Mouse (Mus musculus) liver, embryonic 16.5 days (tissue): Measurements from ENCODE around the gene Rnf215. TPM values are rescaled to one million over a fixed set of nuclear protein-coding genes. Genes with fewer than 3 reads are reported as not detected.

Experiments
- ATAC-seq: fragments of 200-750 bp; cut with Nextera tagmentation; 2 replicates; pipeline ENCODE4 v1.8.0; 2017; ENCODE audit warnings: low read depth, mild to moderate bottlenecking, moderate number of reproducible peaks, moderate library complexity
- H3K27ac ChIP-seq: fragments of 300-500 bp; sonication (generic); 2 replicates; pipeline ENCODE4 v1.5.1; 2014; ENCODE audit warnings: mild to moderate bottlenecking, low read length
- H3K27me3 ChIP-seq: fragments of 300-500 bp; sonication (generic); 2 replicates; pipeline ENCODE4 v1.6.1; 2014; ENCODE audit warnings: low read depth, low read length, mixed read lengths; ENCODE audit not compliant: control insufficient read depth, insufficient read depth
- H3K36me3 ChIP-seq: fragments of 300-500 bp; sonication (generic); 2 replicates; pipeline ENCODE4 v1.6.1; 2014; ENCODE audit warnings: mild to moderate bottlenecking; ENCODE audit not compliant: control insufficient read depth, insufficient read depth
- H3K4me1 ChIP-seq: fragments of 300-500 bp; sonication (generic); 2 replicates; pipeline ENCODE4 v1.6.1; 2014; ENCODE audit warnings: low read depth, low read length, mixed read lengths; ENCODE audit not compliant: control insufficient read depth
- H3K4me2 ChIP-seq: fragments of 300-500 bp; sonication (generic); 2 replicates; pipeline ENCODE4 v1.6.1; 2014; ENCODE audit warnings: low read depth, low read length, mixed read lengths
- H3K4me3 ChIP-seq: fragments of 300-500 bp; sonication (generic); 2 replicates; pipeline ENCODE4 v1.5.1; 2014; ENCODE audit warnings: low read depth, mild to moderate bottlenecking, low read length
- H3K9ac ChIP-seq: fragments of 300-500 bp; sonication (generic); 2 replicates; pipeline ENCODE4 v1.6.1; 2014; ENCODE audit warnings: low read depth, low read length
- H3K9me3 ChIP-seq: fragments of 300-500 bp; sonication (generic); replicated peaks from 2 replicates; pipeline ENCODE4 v1.6.1; 2016; ENCODE audit warnings: low read length; ENCODE audit not compliant: control insufficient read depth
- WGBS: fragments of 180-500 bp; shearing (Covaris S2); extraction: QIAGEN DNeasy Blood & Tissue Kit; methylation state at CpG from one replicate; pipeline ENCODE4 v1.1.7; 2014; ENCODE audit not compliant: insufficient replicate concordance; 5-methylcytosine and 5-hydroxymethylcytosine counted together
- polyA plus RNA-seq: library from polyadenylated mRNA; unstranded; fragments of >200 nt; fragmentation: Nextera tagmentation; extraction: Ambion mirVana; gene quantifications from 2 replicates; pipeline ENCODE4 v1.2.1, GENCODE M21; 2015

Gene Rnf215
- polyA plus RNA-seq = 4.6 and 5.0 TPM in 2 replicates

DNA sequence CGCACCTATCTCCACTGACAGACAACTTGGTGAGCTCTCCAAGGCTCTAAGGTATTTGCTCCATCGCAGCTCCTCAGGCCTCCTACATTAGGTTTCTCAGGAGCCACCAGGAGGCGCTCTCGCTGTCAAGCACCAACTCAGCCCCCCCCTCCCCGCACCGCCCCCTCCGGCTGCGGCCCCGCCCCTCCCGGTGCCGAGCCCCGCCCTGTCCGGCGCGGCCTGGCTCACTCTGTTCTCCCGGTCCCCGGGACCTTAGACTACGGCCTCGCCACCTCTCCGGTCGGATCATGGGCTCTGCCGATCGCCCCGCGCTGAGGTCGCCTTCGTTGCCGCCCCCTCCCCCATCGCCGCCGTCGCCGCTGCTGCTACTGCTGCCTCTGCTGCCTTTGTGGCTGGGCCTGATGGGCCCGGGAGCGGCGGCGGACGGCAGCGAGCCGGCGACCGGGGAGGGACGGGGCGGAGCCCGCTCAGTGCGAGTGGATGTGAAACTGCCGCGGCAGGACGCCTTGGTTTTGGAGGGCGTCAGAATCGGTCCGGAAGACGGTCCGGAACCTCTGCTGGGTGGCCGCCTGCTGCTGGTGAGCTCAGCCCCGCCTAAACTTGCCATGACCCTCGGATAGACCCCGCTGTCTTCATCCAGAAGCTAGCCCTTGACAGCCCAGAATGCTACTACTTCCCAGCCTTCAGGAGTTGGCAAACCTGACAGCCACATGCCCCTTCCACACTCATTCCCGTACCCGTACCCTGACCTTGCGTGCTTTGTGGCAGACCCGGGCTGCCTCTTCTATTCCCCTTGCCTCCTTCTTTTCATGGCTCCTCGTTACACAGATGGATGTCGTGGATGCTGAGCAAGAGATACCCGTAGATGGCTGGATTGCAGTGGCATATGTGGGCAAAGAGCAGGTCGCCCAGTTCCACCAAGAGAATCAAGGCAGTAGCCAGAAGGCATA is at the start of gene Rnf215:
Gene Rnf215 (plus strand): TSS at position 217 of the 950 bp plus-strand sequence.
- peak; percentile 96 for ATAC-seq
- 3% methylated on average over 65 of the region's 66 CpGs for WGBS
- peak within 1 kb of the TSS; percentile 92 for H3K4me2 ChIP-seq

DNA sequence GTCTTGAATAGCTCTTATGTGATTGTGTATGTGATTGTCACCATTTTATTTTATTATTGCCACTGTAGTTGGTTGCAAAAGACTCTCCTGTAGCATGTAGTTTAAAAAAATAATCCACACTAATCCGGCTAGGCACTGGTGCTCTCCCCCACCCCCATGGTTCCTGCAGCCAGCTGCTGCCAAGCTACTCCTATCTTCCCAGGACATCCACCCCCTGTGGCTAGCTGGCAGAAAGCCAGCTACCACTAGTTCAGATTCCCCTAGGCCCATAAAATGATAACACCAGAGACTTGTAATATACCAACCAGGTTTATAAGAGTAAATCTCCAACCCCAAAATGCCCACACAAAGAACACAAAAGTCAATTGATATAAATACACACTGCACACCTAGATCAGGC is 48.8 kb upstream of the Rnf215 start:
- no peak overlapping the region for H3K4me3 ChIP-seq
- no peak overlapping the region for H3K27ac ChIP-seq
- no peak for ATAC-seq
- no peak overlapping the region for H3K9ac ChIP-seq
- WGBS = 30% methylated on average over 1 of the region's 1 CpGs
- H3K4me1 ChIP-seq = no peaks in the 10 kb centered on the region
- peaks cover 5% of the 10 kb centered on the region for H3K36me3 ChIP-seq
- peaks cover 4% of the 10 kb centered on the region for H3K9me3 ChIP-seq
- H3K27me3 ChIP-seq = no peaks in the 10 kb centered on the region
- no peak overlapping the region for H3K4me2 ChIP-seq

More for the DNA sequence above, at the start of gene Rnf215:
- no peaks in the 10 kb centered on the region for H3K27me3 ChIP-seq
- H3K36me3 ChIP-seq = no peaks in the 10 kb centered on the region
- no peaks in the 10 kb centered on the region for H3K9me3 ChIP-seq
- peak within 1 kb of the TSS; percentile 82 for H3K27ac ChIP-seq
- peak within 1 kb of the TSS; percentile 89 for H3K4me3 ChIP-seq
- H3K9ac ChIP-seq = peak within 1 kb of the TSS; percentile 92
- peaks cover 11% of the 10 kb centered on the region for H3K4me1 ChIP-seq

DNA sequence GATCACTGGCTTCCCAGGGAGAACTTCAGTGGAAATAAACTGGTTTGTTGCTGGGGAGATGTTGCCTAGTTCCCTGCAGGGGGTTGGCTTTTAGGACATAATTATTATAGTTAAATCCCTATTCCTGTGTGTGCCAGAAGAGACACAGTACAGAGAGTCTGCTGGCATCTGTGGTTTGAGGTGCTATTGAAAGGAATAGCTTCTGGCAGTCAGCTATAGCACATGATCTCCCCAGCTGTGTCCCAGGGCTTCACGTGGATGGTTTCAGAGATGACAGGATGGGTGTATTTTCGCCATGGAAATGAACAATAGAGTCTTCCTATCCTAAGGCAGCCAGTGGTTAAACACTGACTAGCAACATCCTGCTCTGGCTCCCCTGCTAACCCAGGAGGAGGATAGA is 47.7 kb upstream of the Rnf215 start:
- no peak for ATAC-seq
- Histone ChIP-seq H3K9ac (no peak overlapping the region), H3K27ac (no peak overlapping the region), H3K36me3 (peaks cover 15% of the 10 kb centered on the region), H3K4me2 (no peak overlapping the region), H3K4me3 (no peak overlapping the region), H3K27me3 (no peaks in the 10 kb centered on the region), H3K9me3 (peaks cover 4% of the 10 kb centered on the region), H3K4me1 (no peaks in the 10 kb centered on the region)
- WGBS = 48% methylated on average over 2 of the region's 2 CpGs

DNA sequence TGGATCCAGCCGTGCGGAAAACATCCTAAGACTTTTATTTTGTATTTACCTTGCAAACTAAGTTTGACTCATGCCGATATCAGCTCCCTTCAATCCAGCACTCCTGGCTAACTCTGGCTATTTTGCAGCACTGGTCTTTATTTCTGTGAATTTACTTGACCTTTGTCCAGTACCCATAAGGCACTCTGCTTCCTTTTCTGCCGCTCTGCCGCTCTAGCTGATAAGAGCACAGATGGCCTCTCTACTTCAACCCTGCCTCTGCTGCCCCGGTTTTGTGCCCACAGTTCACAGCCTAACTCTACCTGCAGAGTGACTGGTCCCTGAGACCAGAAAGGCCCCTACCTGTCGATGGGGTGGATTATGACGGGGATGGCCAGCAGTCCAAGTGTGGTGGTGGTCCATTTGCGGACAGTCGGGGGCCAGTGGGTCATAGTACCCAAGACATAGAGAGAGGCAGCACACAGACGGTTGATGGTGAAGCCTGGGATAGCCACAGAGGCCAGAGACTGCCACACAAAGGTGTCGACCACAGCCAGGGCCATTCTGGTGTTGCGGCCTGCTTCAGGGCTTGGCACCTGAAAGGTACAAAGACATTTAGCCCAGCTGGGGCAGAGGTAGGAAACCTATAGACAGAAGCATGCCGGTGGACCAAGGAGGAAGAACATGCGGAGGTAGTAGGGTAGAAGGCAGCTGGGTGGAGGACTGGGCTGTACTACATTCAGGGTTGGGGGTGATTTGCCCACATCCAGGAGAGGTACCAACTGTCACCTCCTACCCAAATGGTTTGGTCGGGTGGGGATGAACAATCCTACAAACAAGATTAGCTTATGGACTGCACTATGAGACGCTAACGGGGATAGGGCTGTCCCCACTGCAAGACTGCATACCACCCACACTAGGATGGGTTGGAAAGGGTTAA is 41.3 kb upstream of the Rnf215 start:
- H3K4me1 ChIP-seq = peaks cover 32% of the 10 kb centered on the region
- H3K27me3 ChIP-seq = no peaks in the 10 kb centered on the region
- ATAC-seq = no peak
- H3K36me3 ChIP-seq = peaks cover 23% of the 10 kb centered on the region
- peak overlapping the region; percentile 72 for H3K4me3 ChIP-seq
- H3K27ac ChIP-seq = peak overlapping the region; percentile 20
- H3K4me2 ChIP-seq = peak overlapping the region; percentile 86
- WGBS = 64% methylated on average over 18 of the region's 18 CpGs
- peak overlapping the region; percentile 76 for H3K9ac ChIP-seq
- peaks cover 4% of the 10 kb centered on the region for H3K9me3 ChIP-seq

DNA sequence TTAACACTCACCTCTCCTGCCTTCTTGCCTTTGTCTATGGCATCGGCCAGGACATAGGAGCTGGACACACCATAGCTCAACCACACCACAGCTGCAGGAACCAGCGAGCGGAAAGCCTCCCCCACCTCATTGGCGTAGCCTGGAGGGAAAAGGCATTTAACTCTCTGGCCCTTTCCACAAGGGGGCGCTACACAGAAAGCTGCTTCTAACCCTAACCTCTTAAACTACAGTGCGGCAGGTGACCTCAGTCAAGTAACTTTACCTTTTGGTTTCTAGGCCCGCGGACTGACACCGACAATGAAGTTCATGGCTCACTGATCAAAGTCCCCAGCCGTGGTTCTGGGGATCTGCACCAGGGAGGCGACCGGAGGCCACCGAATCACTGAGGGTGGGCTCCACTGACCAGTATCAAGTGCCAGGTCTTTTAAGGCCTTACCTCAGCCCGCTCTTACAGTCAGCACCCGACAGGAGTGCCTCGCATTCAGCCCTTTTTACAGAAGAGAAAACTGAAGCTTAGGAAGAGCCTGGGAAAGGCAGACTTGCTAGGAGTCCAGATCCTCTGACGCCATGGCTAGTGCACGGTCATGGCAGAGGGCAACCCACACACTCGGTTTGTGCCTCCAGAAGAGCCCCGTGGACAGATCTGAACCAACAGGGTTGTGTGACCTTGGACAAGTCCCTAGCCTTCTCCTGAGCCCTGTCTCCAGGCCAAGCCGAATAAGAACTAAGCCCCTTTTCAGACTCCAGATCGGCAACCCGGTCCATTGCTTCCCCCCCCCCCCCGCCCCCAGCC is 40.4 kb upstream of the Rnf215 start:
- no peaks in the 10 kb centered on the region for H3K27me3 ChIP-seq
- H3K9me3 ChIP-seq = peaks cover 4% of the 10 kb centered on the region
- 2% methylated on average over 22 of the region's 24 CpGs for WGBS
- ATAC-seq = no peak
- peak overlapping the region; percentile 72 for H3K4me3 ChIP-seq
- peak overlapping the region; percentile 86 for H3K4me2 ChIP-seq
- peak overlapping the region; percentile 76 for H3K9ac ChIP-seq
- peaks cover 32% of the 10 kb centered on the region for H3K4me1 ChIP-seq
- H3K36me3 ChIP-seq = peaks cover 23% of the 10 kb centered on the region
- peak overlapping the region; percentile 81 for H3K27ac ChIP-seq

DNA sequence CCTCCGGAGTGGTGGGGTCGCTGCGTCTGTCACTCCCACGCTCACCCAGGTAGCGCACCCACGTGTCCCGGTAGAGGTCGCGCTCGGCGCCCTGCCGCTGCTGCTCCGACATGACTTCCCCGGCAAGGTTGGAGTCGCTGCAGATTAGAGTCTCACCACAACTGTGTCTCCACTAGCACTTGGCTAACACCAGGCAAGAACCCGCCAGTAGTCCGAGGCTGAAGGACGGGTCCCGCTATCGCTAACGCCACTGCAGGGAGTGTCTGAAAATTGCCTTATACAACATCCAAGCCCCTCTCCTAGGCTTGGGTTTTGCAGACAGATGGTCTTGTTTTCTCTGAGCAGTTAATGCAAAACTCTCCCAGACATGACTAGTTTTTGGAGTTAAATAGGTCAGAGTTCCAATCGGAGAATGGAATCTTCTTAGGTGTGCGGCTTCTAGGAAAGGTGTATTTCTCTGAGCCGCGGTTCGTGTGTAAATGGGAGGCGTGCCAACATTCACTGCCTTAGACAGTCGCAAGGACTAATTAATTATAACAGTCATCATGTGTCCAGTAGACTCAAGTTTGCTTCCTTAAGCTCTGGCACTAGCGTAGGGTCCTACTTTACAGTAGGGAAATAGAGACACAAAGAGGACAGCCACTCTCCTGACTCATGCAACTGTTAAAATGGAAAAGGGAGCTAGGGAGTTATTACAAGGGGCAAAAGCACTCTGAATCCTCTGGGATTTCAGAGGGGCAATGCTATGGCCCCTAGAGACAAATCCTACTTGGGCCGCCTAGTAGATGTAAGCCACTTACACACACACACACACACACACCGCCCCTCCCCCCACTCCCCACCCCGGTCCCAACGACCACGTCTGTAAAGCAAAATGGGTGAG is 39.6 kb upstream of the Rnf215 start, which contains the start of gene Mtfp1:
Gene Mtfp1 (minus strand): TSS at position 275 of the 883 bp plus-strand sequence.
- WGBS = 4% methylated on average over 34 of the region's 34 CpGs
- H3K9ac ChIP-seq = peak within 1 kb of the TSS; percentile 76

DNA sequence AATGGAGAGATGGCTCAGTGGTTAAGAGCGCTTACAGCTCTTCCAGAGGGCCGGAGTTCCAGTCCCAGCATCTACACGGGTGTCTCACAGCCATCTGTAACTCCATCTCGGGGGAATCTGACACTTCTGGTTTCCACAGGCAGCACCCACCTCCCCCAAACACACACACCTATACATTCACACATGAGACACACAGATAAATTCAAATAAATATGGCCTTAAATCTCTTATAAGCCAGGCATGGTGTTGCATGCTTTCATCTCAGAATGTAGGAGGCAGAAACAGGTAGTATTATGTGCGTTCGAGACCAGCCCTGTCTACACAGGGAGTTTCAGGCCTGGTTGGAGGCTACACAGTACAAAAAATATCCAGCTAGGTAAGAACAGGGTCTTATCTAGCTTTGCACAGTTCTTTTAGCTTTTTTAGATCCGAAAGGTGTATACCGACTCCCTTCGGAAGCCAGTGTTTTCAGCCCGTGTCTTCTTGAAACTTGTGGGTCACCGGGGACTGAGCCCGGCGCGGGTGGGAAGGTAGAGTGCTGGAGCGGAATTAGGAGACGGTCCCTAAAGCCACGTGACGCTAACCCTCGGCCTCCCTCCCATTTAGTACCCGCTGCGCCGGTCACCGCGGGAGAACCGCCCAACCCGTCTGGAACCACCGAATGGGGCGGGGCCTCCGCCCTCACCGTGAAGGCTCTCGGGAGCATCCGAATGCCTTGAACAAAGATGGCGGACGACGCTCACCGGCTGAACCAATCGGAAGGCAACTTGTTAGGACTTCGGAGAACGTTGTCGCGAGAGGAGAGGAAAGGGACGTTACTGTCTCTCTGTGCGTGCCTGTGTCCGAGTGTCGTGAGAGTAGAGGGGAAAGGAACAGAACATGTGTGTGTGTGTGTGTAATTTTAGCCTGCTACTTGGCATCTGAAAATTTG is 38.7 kb upstream of the Rnf215 start:
- H3K9me3 ChIP-seq = no peaks in the 10 kb centered on the region
- H3K9ac ChIP-seq = peak overlapping the region; percentile 76
- H3K4me2 ChIP-seq = peak overlapping the region; percentile 86
- WGBS = 3% methylated on average over 45 of the region's 45 CpGs
- H3K4me3 ChIP-seq = peak overlapping the region; percentile 72
- peaks cover 17% of the 10 kb centered on the region for H3K36me3 ChIP-seq
- peak; percentile 94 for ATAC-seq
- H3K27ac ChIP-seq = peak overlapping the region; percentile 89
- no peaks in the 10 kb centered on the region for H3K27me3 ChIP-seq
- peaks cover 32% of the 10 kb centered on the region for H3K4me1 ChIP-seq

More for the DNA sequence above, 39.6 kb upstream of the Rnf215 start, which contains the start of gene Mtfp1:
- H3K36me3 ChIP-seq = peaks cover 23% of the 10 kb centered on the region
- peak within 1 kb of the TSS; percentile 81 for H3K27ac ChIP-seq
- H3K27me3 ChIP-seq = no peaks in the 10 kb centered on the region
- peak; percentile 10 for ATAC-seq
- peak within 1 kb of the TSS; percentile 72 for H3K4me3 ChIP-seq
- H3K9me3 ChIP-seq = peaks cover 4% of the 10 kb centered on the region
- peaks cover 32% of the 10 kb centered on the region for H3K4me1 ChIP-seq
- H3K4me2 ChIP-seq = peak within 1 kb of the TSS; percentile 86
